Mouse (Mus musculus): Measurements from ENCODE around the gene Olfr1364. TPM values are rescaled to one million over a fixed set of nuclear protein-coding genes. Genes with fewer than 3 reads are reported as not detected.

Gene Olfr1364
- not detected for polyA plus RNA-seq (2017; shearing (Covaris generic))

- ATAC-seq: no peak
Measured at GRCm38 (mm10) chr13:21581659-21582058, at the start of gene Olfr1364. Gene Olfr1364, minus strand, starts transcription at chr13:21581759.

DNA sequence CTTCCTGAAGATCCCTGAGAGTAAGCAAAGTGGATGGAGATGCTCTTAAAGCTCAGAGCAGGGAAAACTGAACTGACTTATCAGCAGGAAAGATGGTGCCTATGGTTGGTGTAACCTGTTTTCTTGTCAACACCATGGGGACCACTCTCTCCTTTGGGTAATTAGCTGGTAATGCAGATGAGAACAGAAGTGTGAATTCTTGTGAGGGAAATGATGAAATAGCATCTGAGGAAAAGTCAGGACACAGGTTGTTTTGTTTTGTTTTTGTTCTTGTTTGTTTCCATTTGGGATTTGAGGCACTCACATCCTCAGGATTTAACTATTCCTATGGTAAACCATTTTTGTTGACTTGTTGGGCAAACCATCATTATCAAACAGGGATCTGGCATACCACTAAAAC lies 32.4 kb upstream of the Olfr1364 start, which contains the start of gene Olfr1362:
Gene Olfr1362, minus strand, starts transcription at position 101 of the 400 bp plus-strand sequence.
- ATAC-seq: no peak

DNA sequence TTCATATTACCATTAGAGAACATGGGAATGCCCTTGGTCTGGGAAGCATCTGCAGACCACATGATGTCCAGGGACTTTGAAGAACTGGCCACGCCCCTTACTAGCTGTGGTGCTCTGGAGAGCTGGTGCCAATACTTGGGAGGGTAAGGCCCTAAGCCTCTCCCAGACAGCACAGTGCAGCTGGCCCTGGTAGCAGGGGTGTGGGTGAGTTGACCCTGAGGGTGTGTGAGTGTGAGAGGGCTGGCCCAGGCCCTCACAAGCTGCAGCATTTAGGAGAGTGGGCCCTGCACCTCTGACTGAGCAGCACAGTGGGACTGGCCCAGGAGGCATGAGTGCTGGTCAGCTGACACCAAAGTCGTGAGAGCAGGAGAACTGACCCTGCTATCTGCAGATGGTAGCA lies 10.1 kb upstream of the Olfr1364 start:
- no peak for ATAC-seq

- no peak for ATAC-seq
Measured at GRCm38 (mm10) chr13:21559793-21560192, 21.8 kb downstream of the Olfr1364 start, which contains the start of gene Olfr1535. Gene Olfr1535, minus strand, starts transcription at chr13:21559893.

DNA sequence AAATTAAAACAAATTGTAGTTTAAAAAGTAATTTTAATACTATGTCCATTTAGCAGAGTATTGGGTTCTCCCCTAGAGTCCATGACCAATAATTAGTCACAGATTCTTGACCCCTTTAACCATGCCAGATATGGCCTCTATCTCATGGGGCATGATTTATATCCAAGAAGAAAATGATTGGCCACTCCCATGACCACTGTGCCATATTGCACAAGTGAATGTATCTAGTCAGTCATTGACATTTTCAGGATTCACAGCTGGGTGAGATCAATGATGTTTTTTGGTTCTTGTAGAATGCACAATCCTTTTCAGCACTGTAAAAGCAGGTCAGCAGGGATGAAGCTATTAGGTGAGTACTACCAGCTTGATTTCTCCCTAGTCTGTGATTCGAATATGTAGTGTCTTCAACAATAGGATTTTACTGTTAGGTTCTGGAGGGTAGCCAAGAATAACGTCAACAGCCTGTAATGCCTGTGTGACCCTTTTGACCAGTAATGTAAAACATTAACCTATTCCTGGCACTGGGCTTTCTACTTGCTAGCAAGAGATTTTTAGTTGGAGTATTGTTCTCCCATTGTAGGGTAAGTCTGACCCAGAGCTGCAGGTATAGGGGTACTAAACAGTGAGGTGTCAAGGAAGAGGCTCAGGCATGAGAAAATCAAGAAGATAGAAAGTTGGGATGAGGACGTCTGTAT lies 31.0 kb downstream of the Olfr1364 start:
- ATAC-seq: no peak

DNA sequence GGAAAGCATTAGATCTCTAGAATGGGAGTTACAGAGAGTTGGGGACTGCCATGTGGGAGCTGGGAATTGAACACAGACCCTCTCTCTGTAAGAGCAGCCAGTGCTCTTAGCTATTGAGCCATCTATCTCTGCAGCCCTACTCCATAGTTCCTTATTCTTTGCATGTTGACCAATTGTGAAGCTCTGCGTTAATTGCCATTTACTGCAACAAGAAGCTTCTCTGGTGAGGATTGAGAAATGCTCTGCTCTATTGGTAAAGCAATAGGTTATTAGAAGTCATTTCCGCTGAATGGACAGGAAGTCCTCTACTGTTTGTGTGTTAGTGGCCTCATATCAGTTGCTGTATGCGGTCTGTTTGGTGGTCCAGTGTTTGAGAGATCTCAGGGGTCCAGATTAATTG lies 32.1 kb downstream of the Olfr1364 start:
- no peak for ATAC-seq

DNA sequence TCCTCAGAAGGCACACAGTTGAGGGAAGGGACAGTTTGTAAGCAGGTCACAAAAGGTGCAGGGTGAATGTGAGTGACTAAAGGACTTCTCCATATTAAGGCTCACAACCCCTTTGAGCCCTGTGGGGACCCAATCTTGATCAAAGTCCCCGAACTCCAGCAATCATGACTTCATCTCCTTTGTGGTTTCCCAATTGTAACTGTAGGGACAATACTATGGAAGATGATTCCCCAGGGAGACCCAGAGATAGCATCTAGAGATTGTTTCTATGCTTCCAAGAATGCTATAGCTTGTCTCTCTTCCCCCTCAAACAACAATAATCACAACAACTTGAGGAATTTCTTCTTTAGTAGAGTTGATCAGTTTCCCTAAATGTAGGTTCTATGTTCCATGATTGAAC lies 38.9 kb downstream of the Olfr1364 start, which contains the start of gene Olfr1366:
Gene Olfr1366, minus strand, starts transcription at position 101 of the 400 bp plus-strand sequence.
- ATAC-seq: no peak

GRCm38 (mm10) chr13:21530781-21531201 lies 50.8 kb downstream of the Olfr1364 start, which contains the start of gene Zkscan8:
Gene Zkscan8, minus strand, starts transcription at chr13:21531120.
- ATAC-seq: peak; percentile 99

DNA sequence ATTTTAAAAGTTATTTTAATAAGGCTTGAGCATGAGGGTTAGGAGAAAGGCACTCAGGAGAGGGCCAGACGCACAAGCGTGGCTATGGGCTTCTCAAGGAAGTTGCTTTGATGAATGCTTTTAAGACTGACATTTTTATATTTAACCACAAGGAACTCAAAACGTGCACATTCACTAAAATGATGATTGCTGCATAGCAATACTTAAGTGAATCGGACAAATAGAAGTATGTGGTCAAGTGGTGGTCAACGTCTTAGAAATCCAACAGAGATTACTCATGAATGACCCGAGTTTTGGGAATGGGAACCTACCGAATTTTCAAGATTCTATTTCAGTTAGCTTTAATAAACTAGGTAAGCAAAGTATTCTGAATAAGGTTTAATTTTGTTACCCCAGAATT lies 51.4 kb downstream of the Olfr1364 start:
- no peak for ATAC-seq

Other genes starting within 250 kb of the Olfr1364 start
- gene Olfr1367, start 234.8 kb downstream of the Olfr1364 start, polyA plus RNA-seq (2017; shearing (Covaris generic)): not detected
- gene Zscan12, start 218.9 kb downstream of the Olfr1364 start, polyA plus RNA-seq (2017; shearing (Covaris generic)): 10 to 100 TPM in 1 of 2 experiments, 1 to 10 TPM in 1; 7.7 to 10.6 TPM
- 10 to 100 TPM; 31.1 to 45.5 TPM for gene Zkscan3, start 179.0 kb downstream of the Olfr1364 start, polyA plus RNA-seq (2017; shearing (Covaris generic))
- 1 to 10 TPM; 1.3 to 1.7 TPM for gene Pgbd1, start 140.7 kb downstream of the Olfr1364 start, polyA plus RNA-seq (2017; shearing (Covaris generic))
- 10 to 100 TPM; 78.3 to 80.7 TPM for gene Zscan26, start 128.0 kb downstream of the Olfr1364 start, polyA plus RNA-seq (2017; shearing (Covaris generic))
- gene Nkapl, start 113.2 kb downstream of the Olfr1364 start, polyA plus RNA-seq (2017; shearing (Covaris generic)): under 1 TPM in 1 of 2 experiments, not detected in 1; 0.36 TPM
- not detected for gene Zkscan4, start 102.9 kb downstream of the Olfr1364 start, polyA plus RNA-seq (2017; shearing (Covaris generic))
- not detected for gene Gm10065, start 102.3 kb downstream of the Olfr1364 start, polyA plus RNA-seq (2017; shearing (Covaris generic))
- gene AK157302, start 86.5 kb downstream of the Olfr1364 start, polyA plus RNA-seq (2017; shearing (Covaris generic)): under 1 TPM; 0.51 to 0.95 TPM
- gene Gm11273, start 80.3 kb downstream of the Olfr1364 start, polyA plus RNA-seq (2017; shearing (Covaris generic)): 10 to 100 TPM in 1 of 2 experiments, not detected in 1; 29.3 TPM
- gene Zkscan8, start 50.6 kb downstream of the Olfr1364 start, polyA plus RNA-seq (2017; shearing (Covaris generic)): 1 to 10 TPM; 5.2 to 6.1 TPM
- gene Olfr1366, start 39.0 kb downstream of the Olfr1364 start, polyA plus RNA-seq (2017; shearing (Covaris generic)): not detected
- under 1 TPM in 1 of 2 experiments, not detected in 1; 0.32 TPM for gene Olfr1535, start 21.9 kb downstream of the Olfr1364 start, polyA plus RNA-seq (2017; shearing (Covaris generic))
- not detected for gene Olfr1362, start 32.3 kb upstream of the Olfr1364 start, polyA plus RNA-seq (2017; shearing (Covaris generic))
- not detected for gene Olfr11, start 60.8 kb upstream of the Olfr1364 start, polyA plus RNA-seq (2017; shearing (Covaris generic))
- not detected for gene Olfr1361, start 81.6 kb upstream of the Olfr1364 start, polyA plus RNA-seq (2017; shearing (Covaris generic))
- gene Olfr1360, start 95.6 kb upstream of the Olfr1364 start, polyA plus RNA-seq (2017; shearing (Covaris generic)): not detected
- not detected for gene Olfr1359, start 116.4 kb upstream of the Olfr1364 start, polyA plus RNA-seq (2017; shearing (Covaris generic))
- not detected for gene Hist1h2bl, start 134.4 kb upstream of the Olfr1364 start, polyA plus RNA-seq (2017; shearing (Covaris generic))
- gene Hist1h2ai, start 134.7 kb upstream of the Olfr1364 start, polyA plus RNA-seq (2017; shearing (Covaris generic)): 10 to 100 TPM in 1 of 2 experiments, not detected in 1; 41.5 TPM
- gene Hist1h3h, start 135.9 kb upstream of the Olfr1364 start, polyA plus RNA-seq (2017; shearing (Covaris generic)): 1 to 10 TPM; 2.1 to 2.5 TPM
- gene Hist1h2bm, start 140.3 kb upstream of the Olfr1364 start, polyA plus RNA-seq (2017; shearing (Covaris generic)): 1 to 10 TPM; 1.8 to 2.5 TPM
- gene Hist1h4j, start 153.3 kb upstream of the Olfr1364 start, polyA plus RNA-seq (2017; shearing (Covaris generic)): not detected
- gene Hist1h4k, start 168.7 kb upstream of the Olfr1364 start, polyA plus RNA-seq (2017; shearing (Covaris generic)): 10 to 100 TPM in 1 of 2 experiments, 1 to 10 TPM in 1; 8.2 to 16.8 TPM
- gene Hist1h2ak, start 172.1 kb upstream of the Olfr1364 start, polyA plus RNA-seq (2017; shearing (Covaris generic)): 1 to 10 TPM in 1 of 2 experiments, not detected in 1; 2.1 TPM
- 1 to 10 TPM in 1 of 2 experiments, not detected in 1; 5.6 TPM for gene Hist1h2bn, start 172.4 kb upstream of the Olfr1364 start, polyA plus RNA-seq (2017; shearing (Covaris generic))
- gene Hist1h1b, start 198.9 kb upstream of the Olfr1364 start, polyA plus RNA-seq (2017; shearing (Covaris generic)): 1 to 10 TPM; 3.6 to 5.1 TPM
- gene Hist1h3i, start 201.6 kb upstream of the Olfr1364 start, polyA plus RNA-seq (2017; shearing (Covaris generic)): not detected
- 1 to 10 TPM in 1 of 2 experiments, not detected in 1; 8.0 TPM for gene Hist1h2an, start 205.5 kb upstream of the Olfr1364 start, polyA plus RNA-seq (2017; shearing (Covaris generic))
- not detected for gene Hist1h2bp, start 205.7 kb upstream of the Olfr1364 start, polyA plus RNA-seq (2017; shearing (Covaris generic))
- gene Hist1h2bq, start 228.4 kb upstream of the Olfr1364 start, polyA plus RNA-seq (2017; shearing (Covaris generic)): 1 to 10 TPM; 4.9 to 6.4 TPM
- gene Hist1h2ao, start 228.7 kb upstream of the Olfr1364 start, polyA plus RNA-seq (2017; shearing (Covaris generic)): not detected
- gene Hist1h4m, start 230.0 kb upstream of the Olfr1364 start, polyA plus RNA-seq (2017; shearing (Covaris generic)): 10 to 100 TPM in 1 of 2 experiments, not detected in 1; 21.4 TPM